Mouse (Mus musculus): ENCODE measurements around the gene Ubqln4.

DNA sequence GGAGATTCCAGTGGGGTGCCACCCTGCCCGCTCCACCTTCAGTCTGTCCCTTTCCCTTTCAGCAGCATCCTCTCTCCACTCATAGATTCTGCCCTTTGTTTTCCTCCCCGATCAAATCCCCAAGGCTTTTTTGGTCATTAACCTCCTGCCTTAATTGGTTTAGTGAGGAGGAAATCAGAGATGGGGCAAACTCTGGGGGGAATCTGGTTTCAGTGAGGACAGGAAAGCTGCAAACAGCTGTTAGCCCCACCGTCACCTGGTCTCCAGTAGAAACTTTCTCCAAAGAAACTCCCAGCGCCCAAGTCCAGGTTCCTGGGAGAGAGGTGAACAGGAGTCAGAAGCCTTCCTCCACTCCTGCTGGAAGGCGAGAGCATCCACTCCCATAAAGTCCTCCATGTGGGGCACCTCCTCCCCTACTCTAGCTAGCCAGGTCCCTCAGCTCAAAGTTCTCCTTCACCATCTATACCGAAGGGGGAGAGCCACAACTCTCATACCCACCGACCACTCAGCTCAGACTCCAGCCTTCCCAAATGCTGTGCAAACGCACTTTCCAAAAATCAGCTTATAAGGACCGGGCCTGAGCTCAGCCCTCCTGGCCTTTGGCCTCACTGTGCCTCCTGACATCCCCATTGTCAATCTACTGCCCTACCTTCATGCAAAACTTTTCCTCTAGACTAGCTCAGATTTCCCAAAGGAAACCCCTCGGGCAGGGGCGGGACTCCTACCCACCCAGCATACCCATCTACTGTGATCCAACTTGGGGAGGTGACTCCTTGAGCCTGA, 23.3 kb upstream of the Ubqln4 start:
- no peak for TF ChIP-seq CTCF (IDR thresholded peaks at IDR 0.05; ENCODE audit: control insufficient read depth, insufficient read depth, insufficient read length)
- no peak for TF ChIP-seq USF1 (IDR thresholded peaks at IDR 0.05; ENCODE audit: low read depth)
- no peak for TF ChIP-seq MAX (IDR thresholded peaks at IDR 0.05)

Data from C2C12 (cell line).